Mouse (Mus musculus) cerebellum, adult 11 months (tissue): ENCODE data around the gene Ctsc.
"Not testable (repeated sequence)": the region's sequence is repeated elsewhere in the genome, so short reads cannot be mapped to it uniquely, and the experiment has no call there.

Experiments used
- DNase-seq: peaks from one replicate; pipeline ENCODE4 v3.0.0; 2022

Gene Ctsc

GRCm38 (mm10) chr7:88277858-88278627 lies at the start of gene Ctsc:
Gene Ctsc, plus strand, starts transcription at chr7:88278085.
- DNase-seq = peak; percentile 1

GRCm38 (mm10) chr7:88229051-88229450 lies 48.8 kb upstream of the Ctsc start:
- no peak for DNase-seq

GRCm38 (mm10) chr7:88230121-88230520 lies 47.8 kb upstream of the Ctsc start:
- DNase-seq = no peak

- no peak for DNase-seq
These were observed 46.9 kb upstream of the Ctsc start for GRCm38 (mm10) chr7:88230756-88231522.

- no peak for DNase-seq
These were observed 34.8 kb upstream of the Ctsc start for GRCm38 (mm10) chr7:88243059-88243458.

GRCm38 (mm10) chr7:88244462-88244861 lies 33.4 kb upstream of the Ctsc start:
- no peak for DNase-seq

GRCm38 (mm10) chr7:88250380-88250779 lies 27.5 kb upstream of the Ctsc start:
- DNase-seq = not testable (repeated sequence)

GRCm38 (mm10) chr7:88251535-88251934 lies 26.4 kb upstream of the Ctsc start:
- no peak for DNase-seq

GRCm38 (mm10) chr7:88252129-88252528 lies 25.8 kb upstream of the Ctsc start:
- DNase-seq = no peak

- no peak for DNase-seq
These were observed 23.0 kb upstream of the Ctsc start for GRCm38 (mm10) chr7:88254884-88255283.

- no peak for DNase-seq
These were observed 18.5 kb upstream of the Ctsc start for GRCm38 (mm10) chr7:88259155-88259925.

GRCm38 (mm10) chr7:88261799-88262198 lies 16.1 kb upstream of the Ctsc start:
- DNase-seq = no peak

GRCm38 (mm10) chr7:88264861-88265260 lies 13.0 kb upstream of the Ctsc start:
- no peak for DNase-seq

GRCm38 (mm10) chr7:88269913-88270312 lies 8.0 kb upstream of the Ctsc start:
- DNase-seq = no peak

GRCm38 (mm10) chr7:88271531-88271930 lies 6.4 kb upstream of the Ctsc start:
- no peak for DNase-seq

- DNase-seq = no peak
These were observed 745 bp upstream of the Ctsc start for GRCm38 (mm10) chr7:88276914-88277765.

- no peak for DNase-seq
These were observed 827 bp downstream of the Ctsc start for GRCm38 (mm10) chr7:88278628-88279196.

GRCm38 (mm10) chr7:88285276-88285675 lies 7.4 kb downstream of the Ctsc start:
- DNase-seq = no peak

- DNase-seq = no peak
These were observed 13.2 kb downstream of the Ctsc start for GRCm38 (mm10) chr7:88291036-88291435.

GRCm38 (mm10) chr7:88292044-88292443 lies 14.2 kb downstream of the Ctsc start:
- no peak for DNase-seq

GRCm38 (mm10) chr7:88293907-88294306 lies 16.0 kb downstream of the Ctsc start:
- DNase-seq = no peak

- no peak for DNase-seq
These were observed 18.1 kb downstream of the Ctsc start for GRCm38 (mm10) chr7:88295989-88296388.
